In genomic region chr3:104295856-104296255, GRCm38 (mm10) we compare ENCODE assay signal across 14 mouse cellular contexts.
DNase-seq lines count a peak whose midpoint lies in the region; ATAC-seq and TF ChIP-seq lines count a peak whose summit lies in the region.
"Had no signal": no experiment of that assay in that cellular context is flagged by ENCODE, and none has a peak within 500 bp of the region (broad histone marks: within the 10 kb centered on the region; RNA-seq: fewer than 3 reads in every experiment).

No protein-coding gene starts in this region.

- 52% methylated on average over 9 of the region's 9 CpGs for WGBS in stomach, postnatal 0 days
- WGBS in limb, embryonic 10.5 days = 87% methylated on average over 9 of the region's 9 CpGs

- H3K4me2 ChIP-seq in stomach, postnatal 0 days (replicated peaks; ENCODE audit: low read depth) = no peak overlapping the region
- H3K4me2 ChIP-seq: limb, embryonic 12.5 days; midbrain, embryonic 11.5 days had no signal

- no peaks in the 10 kb centered on the region for H3K4me1 ChIP-seq in stomach, postnatal 0 days (replicated peaks; ENCODE audit: control insufficient read depth, insufficient read depth)
- H3K4me1 ChIP-seq in limb, embryonic 10.5 days = peaks cover 11% of the 10 kb centered on the region

- no peak for TF ChIP-seq EP300 in stomach, postnatal 0 days (optimal IDR thresholded peaks at IDR 0.05)

- no peak overlapping the region for H3K27ac ChIP-seq in stomach, postnatal 0 days (replicated peaks)
- H3K27ac ChIP-seq in limb, embryonic 10.5 days = no peak overlapping the region
- H3K27ac ChIP-seq: kidney, postnatal 0 days; limb, embryonic 12.5 days had no signal

- TF ChIP-seq CTCF in stomach, postnatal 0 days (IDR thresholded peaks at IDR 0.05; ENCODE audit: low read depth) = no peak

- no peak overlapping the region for H3K4me3 ChIP-seq in stomach, postnatal 0 days (ENCODE audit: low read depth, low read length)
- no peak overlapping the region for H3K4me3 ChIP-seq in limb, embryonic 10.5 days
- H3K4me3 ChIP-seq: limb, embryonic 12.5 days had no signal

- no peaks in the 10 kb centered on the region for H3K27me3 ChIP-seq in stomach, postnatal 0 days (ENCODE audit: control insufficient read depth, insufficient read depth, low read length)
- H3K27me3 ChIP-seq in limb, embryonic 10.5 days (ENCODE audit: low read depth, poor library complexity, severe bottlenecking) = no peaks in the 10 kb centered on the region
- H3K27me3 ChIP-seq: limb, embryonic 12.5 days had no signal

- peak; percentile 58 for DNase-seq in adrenal gland, adult 2 months
- no peak for DNase-seq in adrenal gland, postnatal 25 days
- DNase-seq in lung, postnatal 36 days = peak; percentile 55
- DNase-seq in lung, postnatal 25 days (ENCODE audit: low spot score) = no peak
- DNase-seq in heart, adult 9 months (ENCODE audit: low spot score in 2 of 2) = peak; percentile 43 to 61
- DNase-seq in stomach, postnatal 0 days (ENCODE audit: low spot score) = no peak
- no peak for DNase-seq in layer of hippocampus, adult 11-12 months (ENCODE audit: low spot score)
- DNase-seq in limb, embryonic 10.5 days (ENCODE audit: low spot score) = no peak
- DNase-seq: B cell, adult 2 months; cerebellum, adult 11 months; liver, postnatal 0 days had no signal

- no peaks in the 10 kb centered on the region for H3K36me3 ChIP-seq in stomach, postnatal 0 days (ENCODE audit: control insufficient read depth, insufficient read depth, low read length)
- no peaks in the 10 kb centered on the region for H3K36me3 ChIP-seq in limb, embryonic 10.5 days
- H3K36me3 ChIP-seq: limb, embryonic 12.5 days had no signal

- H3K9me3 ChIP-seq in stomach, postnatal 0 days (ENCODE audit: control insufficient read depth, low read length) = no peaks in the 10 kb centered on the region
- no peaks in the 10 kb centered on the region for H3K9me3 ChIP-seq in limb, embryonic 10.5 days (replicated peaks)
- H3K9me3 ChIP-seq: limb, embryonic 12.5 days had no signal

- peak; percentile 40; the same call in 1 of the 2 replicates for ATAC-seq in stomach, postnatal 0 days (ENCODE audit: low FRiP score, low TSS enrichment)
- ATAC-seq: liver, postnatal 0 days had no signal

- no peak overlapping the region for H3K9ac ChIP-seq in stomach, postnatal 0 days (ENCODE audit: low read length)
- H3K9ac ChIP-seq: limb, embryonic 12.5 days; liver, postnatal 0 days had no signal

Comparison
In these comparisons a context has a peak if more than half of its experiments do, and no peak if none do; other contexts are left out.
1. DNase-seq: peak in adrenal gland, adult 2 months (single experiment), lung, postnatal 36 days (single experiment) and heart, adult 9 months (2 of 2); none in adrenal gland, postnatal 25 days (single experiment), lung, postnatal 25 days (single experiment), stomach, postnatal 0 days (single experiment), layer of hippocampus, adult 11-12 months (single experiment) and limb, embryonic 10.5 days (single experiment).